ENCODE assay signal across 8 mouse cellular contexts in genomic region chr5:129500722-129501634, GRCm38 (mm10). TPM values are rescaled to one million over a fixed set of nuclear protein-coding genes. Genes with fewer than 3 reads are reported as not detected.
DNase-seq lines count a peak whose midpoint lies in the region; ATAC-seq and TF ChIP-seq lines count a peak whose summit lies in the region.

Gene Sfswap (plus strand): TSS chr5:129501221.

- DNase-seq in G1E (ENCODE audit: low spot score) = peak; percentile 79
- peak; percentile 73 to 88 for DNase-seq in cerebellum, adult 18-20 months
- peak; percentile 88 for DNase-seq in forelimb bud, embryonic 11.5 days (ENCODE audit: low read depth, low spot score)
- peak; percentile 82 for DNase-seq in layer of hippocampus, adult 9-10 months (ENCODE audit: low spot score)
- DNase-seq in ovary, postnatal 10 days (ENCODE audit: low spot score) = peak; percentile 79
- peak; percentile 54 to 67 for DNase-seq in thymus, postnatal 10 days (ENCODE audit: low spot score in 2 of 2)

- H3K9ac ChIP-seq in lung, embryonic 16.5 days (ENCODE audit: low read length) = peak within 1 kb of the TSS; percentile 83

- no peak for TF ChIP-seq CTCF in G1E (IDR thresholded peaks at IDR 0.05; ENCODE audit: low read depth, low read length)

- H3K9me3 ChIP-seq in G1E (replicated peaks) = no peaks in the 10 kb centered on the region
- no peaks in the 10 kb centered on the region for H3K9me3 ChIP-seq in lung, embryonic 16.5 days (ENCODE audit: control insufficient read depth, low read length)

- peaks cover 34% of the 10 kb centered on the region for H3K36me3 ChIP-seq in G1E (replicated peaks)
- peaks cover 17% of the 10 kb centered on the region for H3K36me3 ChIP-seq in lung, embryonic 16.5 days (ENCODE audit: control insufficient read depth, insufficient read depth, low read length)

- peaks cover 21% of the 10 kb centered on the region for H3K4me1 ChIP-seq in G1E (ENCODE audit: insufficient read depth, low read depth, low read length)
- H3K4me1 ChIP-seq in lung, embryonic 16.5 days (replicated peaks; ENCODE audit: control insufficient read depth, insufficient read depth, low read length) = peaks cover 8% of the 10 kb centered on the region

- peak; percentile 66 for ATAC-seq in G1E (ENCODE audit: extremely low read depth, insufficient number of reproducible peaks, low FRiP score, poor library complexity, severe bottlenecking)
- ATAC-seq in hematopoietic stem cell, adult 5-6 weeks (replicated peaks in 1 of 2; ENCODE audit: insufficient read depth in 1 of 2, low FRiP score in 2 of 2, low TSS enrichment in 1 of 2, low read depth in 1 of 2, poor library complexity in 2 of 2, severe bottlenecking in 2 of 2) = peak; percentile 58 to 85
- peak; percentile 83 for ATAC-seq in lung, embryonic 16.5 days (ENCODE audit: low read depth)

- H3K4me3 ChIP-seq in G1E (ENCODE audit: low read depth, low read length) = peak within 1 kb of the TSS; percentile 94
- peak within 1 kb of the TSS; percentile 76 for H3K4me3 ChIP-seq in lung, embryonic 16.5 days (ENCODE audit: low read length)

- WGBS in lung, embryonic 16.5 days = under 1% methylated on average over 65 of the region's 66 CpGs

- peak within 1 kb of the TSS; percentile 87 for H3K4me2 ChIP-seq in lung, embryonic 16.5 days (ENCODE audit: low read depth, low read length)

- H3K27ac ChIP-seq in lung, embryonic 16.5 days (ENCODE audit: low read length) = peak within 1 kb of the TSS; percentile 86

- H3K27me3 ChIP-seq in G1E (ENCODE audit: insufficient read depth, low read length) = peaks cover 5% of the 10 kb centered on the region; the same call in 1 of the 2 replicates
- peaks cover 3% of the 10 kb centered on the region; the same call in 1 of the 2 replicates for H3K27me3 ChIP-seq in lung, embryonic 16.5 days (ENCODE audit: control insufficient read depth, insufficient read depth, low read depth, low read length)

RNA-seq across cellular contexts. Expression of gene Sfswap, which starts in this region (rescaled TPM):
- total RNA-seq in G1E (2014; fragmentation: Nextera tagmentation) = 190 and 216 TPM in 2 replicates
- total RNA-seq in G1E (2017) = 78.5 and 83.4 TPM in 2 replicates
- 90.5 and 91.0 TPM in 2 replicates for polyA plus RNA-seq in G1E (2012)
- total RNA-seq in hematopoietic stem cell, adult 5-6 weeks (2017) = 72.3 and 75.2 TPM in 2 replicates
- polyA plus RNA-seq in lung, embryonic 16.5 days (2015; fragmentation: Nextera tagmentation; extraction: Ambion mirVana) = 38.6 and 40.9 TPM in 2 replicates

Comparison
In these comparisons a context has a peak if more than half of its experiments do, and no peak if none do; other contexts are left out.
1. Peak in every context shown above with its lines: DNase-seq, ATAC-seq, H3K4me3 ChIP-seq and H3K27ac ChIP-seq.